Mouse (Mus musculus) liver, embryonic 14.5 days (tissue): ENCODE data around the gene Cntf.

Source experiments
- CTCF ChIP-seq: IDR thresholded peaks from 2 replicates; pipeline ENCODE4 v1.5.1; 2016; ENCODE audit warnings: antibody characterized with exemption, low read depth, control low read depth
- EP300 ChIP-seq: IDR thresholded peaks from 2 replicates; pipeline ENCODE4 v1.6.1; 2016; ENCODE audit warnings: antibody characterized with exemption, low read depth

DNA sequence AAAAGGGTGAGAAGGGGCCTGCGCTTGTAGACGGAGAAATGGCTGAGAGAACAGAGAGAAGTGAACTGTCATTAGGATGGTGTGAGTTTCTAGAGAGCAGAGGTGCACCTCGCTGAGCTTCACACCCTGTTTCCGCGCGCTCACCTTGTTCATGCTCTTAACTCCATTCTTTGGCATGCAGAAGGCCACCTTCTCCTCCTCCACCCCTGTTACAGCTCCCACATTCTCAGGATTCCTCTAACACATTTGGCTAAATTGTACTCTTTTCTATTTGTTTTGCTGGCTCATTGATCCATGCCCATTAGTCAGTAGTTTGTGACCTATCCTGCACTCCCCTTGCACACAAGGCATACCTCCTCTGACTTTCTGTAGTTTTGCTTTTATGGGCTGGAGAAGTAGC is 46.2 kb downstream of the Cntf start:
- no peak for TF ChIP-seq CTCF
- no peak for TF ChIP-seq EP300
